Mouse (Mus musculus): ENCODE results near the gene Cd22.

- TF ChIP-seq POLR2A (IDR thresholded peaks at IDR 0.05; ENCODE audit: extremely low read depth, insufficient read depth, low read length): no peak
- no peak for TF ChIP-seq CTCF (IDR thresholded peaks at IDR 0.05; ENCODE audit: extremely low read depth, insufficient read depth, low read length)
Measured at GRCm38 (mm10) chr7:30842092-30842491, 38.0 kb downstream of the Cd22 start.
